Mouse (Mus musculus) inflammation-experienced regulatory T-cells (primary cell): Measurements from ENCODE around the gene Olfr608. TPM values are rescaled to one million over a fixed set of nuclear protein-coding genes. Genes with fewer than 3 reads are reported as not detected.

Experiments
- polyA plus RNA-seq, 2 experiments: library from polyadenylated mRNA; unstranded; fragments of 100-300 nt; shearing (Covaris generic); gene quantifications; one replicate each; pipeline ENCODE4 v1.2.1; 2017

Olfr608 gene
- under 1 TPM in 1 of 2 experiments, not detected in 1; 0.56 TPM for polyA plus RNA-seq

DNA sequence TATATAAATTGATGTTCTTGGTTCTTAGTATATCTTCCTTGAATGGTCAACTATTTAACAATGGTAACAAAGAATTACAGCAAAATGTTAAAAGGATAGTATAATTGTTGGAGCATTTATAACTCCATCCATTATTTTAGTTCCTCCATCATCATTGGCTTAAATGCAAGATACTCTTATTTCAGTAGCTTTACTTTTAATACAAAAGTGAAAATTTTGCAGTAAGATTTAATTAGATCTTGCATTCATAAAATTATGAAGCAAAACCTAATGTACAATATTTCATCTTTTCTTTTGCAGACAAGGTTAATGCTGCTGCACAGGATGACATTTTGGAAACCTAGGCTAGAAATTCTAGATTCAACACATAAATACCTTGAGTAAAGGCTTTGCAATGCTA, at the start of gene Olfr608:
Olfr608 (plus strand) TSS at position 301 of the 400 bp plus-strand sequence.

GRCm38 (mm10) chr7:103445339-103445738, 24.3 kb upstream of the Olfr608 start, which contains the start of gene Olfr605:
Gene Olfr605, minus strand, starts transcription at chr7:103445439.

GRCm38 (mm10) chr7:103448746-103449145, 20.9 kb upstream of the Olfr608 start, which contains the start of gene Olfr606:
Gene Olfr606, plus strand, starts transcription at chr7:103449046.

DNA sequence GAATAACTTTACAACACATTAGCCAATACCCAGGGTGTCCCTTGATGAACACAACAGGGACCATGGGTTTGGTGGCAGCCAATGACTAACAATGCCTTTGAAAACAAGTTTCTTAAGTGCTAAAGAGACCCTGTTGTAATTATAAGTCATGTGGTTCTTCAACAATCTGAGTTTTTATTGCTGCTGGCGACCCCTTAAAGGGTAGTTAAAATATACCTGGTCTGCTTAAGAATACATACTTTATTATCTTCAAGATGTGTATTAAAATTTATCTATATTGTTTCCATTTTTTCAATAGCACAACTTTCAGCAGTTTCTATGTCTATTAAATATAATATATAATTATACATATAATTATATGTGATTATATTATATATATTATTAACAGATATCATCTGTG, 28.3 kb downstream of the Olfr608 start, which contains the start of gene Olfr609:
Olfr609 (minus strand) TSS at position 101 of the 400 bp plus-strand sequence.

GRCm38 (mm10) chr7:103512022-103512421, 42.3 kb downstream of the Olfr608 start, which contains the start of gene Olfr610:
Gene Olfr610, minus strand, starts transcription at chr7:103512122.

GRCm38 (mm10) chr7:103520746-103521145, 51.1 kb downstream of the Olfr608 start, which contains the start of gene Olfr611:
Gene Olfr611, minus strand, starts transcription at chr7:103520846.

Other genes starting within 250 kb of the Olfr608 start
- not detected for gene Usp17ld, start 217.4 kb upstream of the Olfr608 start, polyA plus RNA-seq
- gene Olfr596, start 164.2 kb upstream of the Olfr608 start, polyA plus RNA-seq = under 1 TPM in 1 of 2 experiments, not detected in 1; 0.29 TPM
- under 1 TPM; 0.10 to 0.17 TPM for gene Olfr597, start 153.6 kb upstream of the Olfr608 start, polyA plus RNA-seq
- not detected for gene Olfr598, start 146.3 kb upstream of the Olfr608 start, polyA plus RNA-seq
- gene Olfr599, start 134.0 kb upstream of the Olfr608 start, polyA plus RNA-seq = not detected
- gene Olfr600, start 120.2 kb upstream of the Olfr608 start, polyA plus RNA-seq = under 1 TPM in 1 of 2 experiments, not detected in 1; 0.89 TPM
- gene Olfr601, start 107.2 kb upstream of the Olfr608 start, polyA plus RNA-seq = 1 to 10 TPM in 1 of 2 experiments, under 1 TPM in 1; 0.59 to 2.7 TPM
- gene Olfr603, start 83.7 kb upstream of the Olfr608 start, polyA plus RNA-seq = 1 to 10 TPM in 1 of 2 experiments, not detected in 1; 2.6 TPM
- gene Usp17lc, start 54.8 kb upstream of the Olfr608 start, polyA plus RNA-seq = not detected
- not detected for gene Olfr605, start 24.4 kb upstream of the Olfr608 start, polyA plus RNA-seq
- not detected for gene Olfr606, start 20.8 kb upstream of the Olfr608 start, polyA plus RNA-seq
- gene Olfr607, start 5.7 kb upstream of the Olfr608 start, polyA plus RNA-seq = under 1 TPM; 0.05 to 0.20 TPM
- gene Olfr609, start 28.2 kb downstream of the Olfr608 start, polyA plus RNA-seq = under 1 TPM in 1 of 2 experiments, not detected in 1; 0.05 TPM
- not detected for gene Olfr610, start 42.2 kb downstream of the Olfr608 start, polyA plus RNA-seq
- gene Olfr611, start 51.0 kb downstream of the Olfr608 start, polyA plus RNA-seq = not detected
- not detected for gene Olfr612, start 72.8 kb downstream of the Olfr608 start, polyA plus RNA-seq
- gene Olfr613, start 78.2 kb downstream of the Olfr608 start, polyA plus RNA-seq = not detected
- gene Olfr615, start 86.2 kb downstream of the Olfr608 start, polyA plus RNA-seq = not detected
- gene Olfr616, start 99.3 kb downstream of the Olfr608 start, polyA plus RNA-seq = not detected
- gene Olfr617, start 103.2 kb downstream of the Olfr608 start, polyA plus RNA-seq = not detected
- not detected for gene Olfr618, start 120.2 kb downstream of the Olfr608 start, polyA plus RNA-seq
- gene Olfr619, start 130.7 kb downstream of the Olfr608 start, polyA plus RNA-seq = under 1 TPM in 1 of 2 experiments, not detected in 1; 0.11 TPM
- gene Olfr620, start 142.7 kb downstream of the Olfr608 start, polyA plus RNA-seq = under 1 TPM; 0.24 to 0.61 TPM
- gene Olfr622, start 172.8 kb downstream of the Olfr608 start, polyA plus RNA-seq = not detected
- gene Olfr623, start 193.8 kb downstream of the Olfr608 start, polyA plus RNA-seq = not detected
- gene Olfr624, start 201.3 kb downstream of the Olfr608 start, polyA plus RNA-seq = under 1 TPM; 0.05 to 0.10 TPM
- gene Olfr625-ps1, start 212.8 kb downstream of the Olfr608 start, polyA plus RNA-seq = not detected
- not detected for gene Olfr243, start 244.8 kb downstream of the Olfr608 start, polyA plus RNA-seq